Mouse (Mus musculus) hematopoietic stem cell, adult 5-6 weeks (primary cell): ENCODE data around the gene AI597479. TPM values are rescaled to one million over a fixed set of nuclear protein-coding genes. Genes with fewer than 3 reads are reported as not detected.

Source experiments
- ATAC-seq, 2 experiments: fragments of 125-278 bp in 1 of 2; replicated peaks in 1 of 2; 2 replicates each; pipeline ENCODE4 v1.8.0; 2016 to 2017; ENCODE audit warnings: inconsistent platforms in 2 of 2, mild to moderate bottlenecking in 2 of 2, moderate number of reproducible peaks in 2 of 2, low read depth in 1 of 2, moderate TSS enrichment in 1 of 2; ENCODE audit not compliant: low FRiP score in 2 of 2, poor library complexity in 2 of 2, severe bottlenecking in 2 of 2, insufficient read depth in 1 of 2, low TSS enrichment in 1 of 2
- total RNA-seq: library from RNA; stranded (forward); fragments of 172-1452, 232-1000 nt; gene quantifications from 2 replicates; pipeline ENCODE4 v1.2.3, GENCODE M21; 2017

The AI597479 gene
- 24.2 and 27.1 TPM in 2 replicates for total RNA-seq

GRCm38 (mm10) chr1:43098031-43098984, at the start of gene AI597479, which contains the start of gene Tgfbrap1:
TSS of gene AI597479 (plus strand) at chr1:43098710.
TSS of gene Tgfbrap1 (minus strand) at chr1:43098637.
- peak; percentile 97 to 98 for ATAC-seq

GRCm38 (mm10) chr1:43051903-43052302, 46.6 kb upstream of the AI597479 start:
- ATAC-seq: no peak

- ATAC-seq: peak; percentile 73 to 83
These were observed 32.7 kb upstream of the AI597479 start for GRCm38 (mm10) chr1:43065615-43066310.

GRCm38 (mm10) chr1:43066573-43066972, 31.9 kb upstream of the AI597479 start:
- ATAC-seq: no peak

- no peak for ATAC-seq
These were observed 31.0 kb upstream of the AI597479 start for GRCm38 (mm10) chr1:43067551-43067950.

- peak; percentile 94 to 96 for ATAC-seq
These were observed 27.8 kb upstream of the AI597479 start for GRCm38 (mm10) chr1:43070726-43071125.

- ATAC-seq: no peak
These were observed 26.5 kb upstream of the AI597479 start for GRCm38 (mm10) chr1:43072028-43072427.

GRCm38 (mm10) chr1:43072561-43072960, 25.9 kb upstream of the AI597479 start:
- ATAC-seq: no peak

- ATAC-seq: no peak
These were observed 23.7 kb upstream of the AI597479 start for GRCm38 (mm10) chr1:43074791-43075190.

GRCm38 (mm10) chr1:43078124-43078523, 20.4 kb upstream of the AI597479 start:
- no peak for ATAC-seq

- ATAC-seq: no peak
These were observed 15.6 kb upstream of the AI597479 start for GRCm38 (mm10) chr1:43082946-43083345.

- ATAC-seq: no peak
These were observed 8.1 kb upstream of the AI597479 start for GRCm38 (mm10) chr1:43090418-43090817.

GRCm38 (mm10) chr1:43091306-43092055, 7.0 kb upstream of the AI597479 start:
- peak; percentile 26 to 47; a peak in 3 of 4 replicates for ATAC-seq

- ATAC-seq: peak; percentile 40 to 52
These were observed 6.2 kb upstream of the AI597479 start for GRCm38 (mm10) chr1:43092056-43093015.

GRCm38 (mm10) chr1:43094206-43094605, 4.3 kb upstream of the AI597479 start:
- ATAC-seq: no peak

- no peak for ATAC-seq
These were observed 10.2 kb downstream of the AI597479 start for GRCm38 (mm10) chr1:43108729-43109128.
